Mouse (Mus musculus): ENCODE results near the gene Fem1b.
"Not testable (repeated sequence)": the region's sequence is repeated elsewhere in the genome, so short reads cannot be mapped to it uniquely, and the experiment has no call there.

The Fem1b gene

DNA sequence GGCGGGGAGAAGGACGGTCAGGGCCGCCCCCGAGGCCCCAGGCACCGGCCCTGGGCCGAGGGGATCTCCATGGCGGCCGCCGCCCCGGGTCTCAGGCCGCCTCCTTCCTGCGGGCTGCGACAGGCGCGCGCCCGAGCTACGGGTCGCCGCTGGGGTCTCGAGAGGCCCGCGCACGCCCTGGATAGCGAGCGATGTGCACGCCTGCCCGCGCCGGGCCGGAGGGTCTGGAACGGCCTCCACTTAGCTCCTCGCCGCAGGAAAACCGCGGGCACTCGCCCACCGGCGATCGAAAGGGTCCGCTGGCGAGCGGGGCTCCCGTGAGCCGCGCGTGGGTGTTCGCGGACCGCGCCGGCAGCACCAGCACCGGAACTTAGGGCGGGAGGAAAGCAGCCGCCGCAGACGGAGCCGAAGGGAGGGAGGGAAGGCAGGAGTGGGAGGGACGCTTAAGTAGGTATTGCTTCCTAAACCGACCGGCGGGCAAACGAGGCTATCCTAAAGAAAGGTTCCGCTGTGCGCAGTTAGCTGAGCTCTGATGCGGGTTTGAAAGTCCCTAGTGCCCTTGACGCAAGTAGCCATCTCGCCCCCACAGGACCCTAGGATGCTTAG, at the start of gene Fem1b:
TSS of gene Fem1b (minus strand) at position 419 of the 606 bp plus-strand sequence.
- DNase-seq = peak; percentile 90

DNA sequence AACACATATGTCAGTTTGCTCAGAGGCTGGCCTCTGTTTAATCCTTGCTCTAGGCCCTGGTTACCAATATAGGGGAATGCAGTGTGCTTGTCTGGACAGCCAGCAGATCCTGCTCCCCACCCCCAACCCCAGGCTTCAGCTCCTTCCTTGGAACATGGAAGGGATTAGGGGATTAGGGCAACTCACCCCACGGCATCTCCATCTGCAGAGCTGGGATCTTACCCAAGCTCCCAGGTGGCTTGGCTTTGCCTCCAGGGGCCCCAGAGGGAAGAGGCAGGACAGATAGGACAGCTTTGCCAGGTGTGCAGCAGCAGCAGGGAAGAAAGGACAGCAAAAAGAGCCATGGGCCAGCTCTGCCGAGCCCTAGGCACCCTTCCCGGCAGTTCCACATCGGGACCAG, 49.1 kb upstream of the Fem1b start:
- DNase-seq = no peak

- DNase-seq = not testable (repeated sequence)
Observed at GRCm38 (mm10) chr9:62860102-62860501, 48.4 kb upstream of the Fem1b start.

DNA sequence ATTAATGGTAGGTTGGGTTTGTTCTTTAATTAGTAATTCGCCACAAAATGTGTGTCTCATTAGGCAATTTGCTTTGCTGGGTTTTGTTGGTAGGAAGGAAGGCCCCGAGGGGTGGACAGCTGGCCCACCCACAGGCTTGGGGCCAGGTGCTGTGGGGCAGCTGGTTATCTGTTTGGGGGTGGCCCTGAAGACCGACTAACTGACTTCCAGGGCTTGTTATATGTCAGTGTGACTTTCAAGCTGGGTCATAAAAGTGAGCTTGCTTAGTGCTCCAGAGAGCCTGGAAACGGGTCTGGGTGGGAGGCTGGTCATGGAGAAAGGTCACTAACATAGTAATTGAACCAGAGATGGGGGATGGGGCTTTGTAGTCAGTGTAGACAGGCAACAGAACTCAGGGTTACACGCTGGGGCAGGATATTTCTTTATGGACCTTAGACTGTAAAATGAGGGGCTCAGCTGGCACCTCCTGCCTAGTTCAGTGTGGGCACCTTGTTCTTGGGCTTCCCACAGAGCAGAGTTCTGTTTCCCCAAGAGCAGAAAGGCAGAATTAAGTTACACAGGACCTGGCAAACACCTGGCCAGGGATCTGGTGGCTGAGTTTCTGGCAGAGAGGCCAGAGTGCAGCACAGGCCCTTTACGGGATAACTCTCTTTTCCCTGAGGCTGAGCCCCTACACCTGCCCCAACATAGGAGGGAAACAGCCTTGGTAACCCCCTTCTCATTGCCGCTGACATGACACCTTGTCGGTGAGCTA, 46.7 kb upstream of the Fem1b start:
- no peak for DNase-seq

GRCm38 (mm10) chr9:62857719-62858261, 46.1 kb upstream of the Fem1b start, which contains the start of gene Calml4:
Gene Calml4, plus strand, starts transcription at chr9:62858080.
- peak; percentile 83 for DNase-seq

DNA sequence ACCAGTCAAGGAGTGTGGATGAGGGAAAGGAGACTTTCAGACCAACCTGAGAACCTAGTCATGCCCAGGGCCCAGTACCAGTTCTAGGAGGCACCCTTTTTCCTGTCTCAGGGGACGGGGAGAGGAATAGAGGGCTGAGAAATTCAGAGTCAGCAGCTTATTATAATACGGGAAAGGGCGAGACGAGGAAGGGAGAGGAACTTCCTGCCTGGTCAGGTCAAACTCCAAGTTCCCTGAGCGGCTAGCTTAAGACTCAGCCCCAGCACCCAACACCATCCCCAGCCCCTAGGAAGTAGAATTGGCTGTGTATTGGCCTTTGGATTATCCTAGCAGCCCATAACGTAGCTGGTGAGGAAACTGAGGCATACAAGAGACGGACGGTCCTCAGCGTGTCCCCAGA, 45.5 kb upstream of the Fem1b start:
- DNase-seq = peak; percentile 26

GRCm38 (mm10) chr9:62854483-62854882, 42.7 kb upstream of the Fem1b start:
- no peak for DNase-seq

GRCm38 (mm10) chr9:62851571-62851970, 39.8 kb upstream of the Fem1b start:
- no peak for DNase-seq

GRCm38 (mm10) chr9:62848641-62849040, 36.9 kb upstream of the Fem1b start:
- no peak for DNase-seq

DNA sequence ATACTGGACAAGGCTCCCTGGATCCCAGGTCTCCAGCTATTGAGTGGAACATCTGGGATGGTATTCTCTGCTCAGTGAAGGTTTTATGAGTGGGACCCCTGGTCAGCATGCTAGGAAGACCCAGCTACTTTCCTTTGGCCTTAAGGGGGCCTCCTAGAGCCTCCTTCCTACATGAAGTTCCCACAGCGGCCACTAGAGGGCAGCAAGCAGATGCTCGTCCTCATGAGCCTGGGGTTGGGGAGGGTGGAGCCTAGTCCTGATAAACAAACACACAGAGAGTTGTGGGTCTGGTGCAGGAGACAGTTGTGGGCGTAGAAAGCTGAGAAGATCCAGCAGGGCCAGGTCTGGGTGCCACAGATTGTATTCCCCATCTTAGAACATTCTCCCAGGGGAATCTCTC, 36.0 kb upstream of the Fem1b start:
- peak; percentile 94 for DNase-seq

- DNase-seq = no peak
Observed at GRCm38 (mm10) chr9:62844461-62844860, 32.7 kb upstream of the Fem1b start.

DNA sequence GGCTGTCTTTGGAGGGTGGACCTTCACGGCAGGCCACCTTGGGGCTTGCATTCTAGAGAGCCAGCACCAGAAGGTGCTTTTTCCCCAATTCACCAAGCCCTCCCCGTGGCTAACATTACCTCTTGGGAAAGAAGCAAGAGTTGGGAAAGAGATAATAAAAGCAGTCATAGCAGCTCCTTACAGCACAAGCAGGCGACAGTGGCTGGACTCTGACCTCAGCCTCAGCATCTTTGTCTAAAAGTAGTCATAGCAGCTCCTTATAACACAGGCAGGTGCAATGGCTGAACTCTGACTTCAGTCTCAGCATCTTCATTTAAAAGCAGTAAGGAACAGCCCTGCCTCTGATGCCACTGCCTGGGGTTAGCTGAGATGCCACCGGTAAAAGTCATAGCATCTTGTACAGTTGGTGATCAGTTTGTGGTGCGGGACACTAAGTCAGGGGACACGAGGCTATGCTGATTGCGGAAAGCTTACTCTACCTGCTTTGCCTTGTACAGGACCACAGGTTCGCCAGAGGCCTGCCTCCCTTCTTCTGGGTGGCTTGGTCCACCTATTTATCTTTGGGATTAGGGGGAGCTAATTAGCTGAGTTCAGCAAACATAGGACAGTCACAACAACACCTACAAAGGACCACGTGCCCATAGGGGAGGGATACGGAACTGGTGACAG, 31.8 kb upstream of the Fem1b start:
- DNase-seq = no peak

DNA sequence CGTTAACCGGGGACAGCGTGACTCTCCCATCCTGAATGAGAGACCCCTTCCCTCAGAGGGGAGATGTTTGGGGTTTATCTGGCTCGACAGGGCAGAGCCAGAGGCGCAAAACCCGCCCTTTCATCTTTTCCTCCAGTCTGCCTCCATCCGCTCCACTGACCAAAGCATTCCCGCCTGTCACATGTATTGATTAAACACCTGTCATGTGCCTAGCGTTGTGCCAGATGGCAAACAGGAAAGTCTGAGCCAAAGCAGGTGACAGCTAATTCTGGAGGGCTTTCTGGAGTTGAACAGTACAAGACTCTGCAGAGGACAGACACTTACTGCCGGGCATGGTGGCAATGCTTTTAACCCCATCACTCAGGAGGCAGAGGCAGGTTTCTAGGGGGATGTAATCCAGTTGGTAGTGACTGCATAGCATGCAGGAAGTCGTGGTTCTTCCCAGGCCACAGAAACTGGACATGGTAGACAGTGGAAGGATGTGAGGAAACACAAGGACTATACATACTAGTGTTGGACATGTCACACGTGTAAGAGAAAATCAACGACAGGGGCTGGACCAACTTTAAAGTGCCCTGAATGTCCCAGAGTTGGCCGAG, 27.5 kb upstream of the Fem1b start:
- no peak for DNase-seq

- peak; percentile 74 for DNase-seq
Observed at GRCm38 (mm10) chr9:62838506-62839171, 26.9 kb upstream of the Fem1b start, which contains the start of gene Cln6. Gene Cln6, plus strand, starts transcription at chr9:62838785.

DNA sequence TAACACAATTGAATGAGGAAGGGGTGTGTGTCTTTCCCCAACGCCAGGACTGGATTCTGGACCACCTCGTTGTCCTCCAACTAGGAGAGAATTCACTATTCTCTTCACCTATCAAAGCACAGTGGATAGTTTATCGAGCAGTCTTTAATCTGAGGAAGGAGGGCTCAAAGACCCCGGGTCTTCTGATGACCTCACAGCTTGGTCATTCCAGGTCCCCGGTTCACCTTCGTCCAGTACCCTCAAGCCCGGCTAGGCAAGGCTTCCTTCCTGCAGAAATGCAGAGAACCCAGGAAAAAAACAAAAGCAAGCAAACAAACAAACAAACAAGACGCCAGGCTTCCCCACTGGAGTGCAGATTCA, 26.4 kb upstream of the Fem1b start:
- no peak for DNase-seq

DNA sequence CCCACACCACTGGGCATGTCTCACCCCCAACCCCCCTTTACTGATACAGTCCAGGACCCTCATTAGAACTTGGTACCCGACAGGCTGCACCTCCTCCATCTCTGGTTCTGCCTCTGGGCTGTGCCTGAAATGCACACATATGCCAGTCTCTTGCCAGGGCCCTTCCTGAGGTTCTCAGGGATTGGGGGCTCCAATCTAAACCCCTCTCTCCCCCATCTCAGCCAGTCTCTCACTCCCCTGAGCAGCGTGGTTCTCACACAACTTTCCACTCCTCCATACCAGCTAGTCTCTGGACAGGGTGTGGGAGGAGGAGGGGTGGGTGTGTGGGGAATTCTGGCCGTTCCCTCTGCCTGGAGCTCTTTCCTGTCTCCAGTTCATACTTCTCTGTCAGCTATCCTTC, 25.9 kb upstream of the Fem1b start:
- DNase-seq = no peak

- no peak for DNase-seq
Observed at GRCm38 (mm10) chr9:62835705-62836446, 24.1 kb upstream of the Fem1b start.

DNA sequence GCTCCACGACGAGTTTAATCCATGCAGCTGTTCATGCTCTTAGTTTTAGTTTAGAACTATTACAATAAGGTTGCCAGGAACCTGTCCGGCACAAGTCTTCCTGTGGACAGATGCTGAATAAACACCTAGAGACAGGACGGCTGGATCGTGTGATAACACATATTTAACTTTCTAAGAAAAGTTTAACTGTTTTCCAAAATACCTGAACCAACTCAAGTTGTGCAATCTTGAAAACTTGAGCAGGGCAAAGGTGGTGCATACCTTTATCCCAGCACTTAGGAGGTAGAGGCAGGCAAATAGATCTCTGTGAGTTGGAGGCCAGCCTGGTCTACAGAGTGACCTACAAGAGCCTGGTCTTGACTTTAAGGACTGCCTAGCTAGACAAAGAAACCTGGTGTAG, 23.2 kb upstream of the Fem1b start:
- DNase-seq = no peak

GRCm38 (mm10) chr9:62829877-62830276, 18.1 kb upstream of the Fem1b start:
- no peak for DNase-seq

DNA sequence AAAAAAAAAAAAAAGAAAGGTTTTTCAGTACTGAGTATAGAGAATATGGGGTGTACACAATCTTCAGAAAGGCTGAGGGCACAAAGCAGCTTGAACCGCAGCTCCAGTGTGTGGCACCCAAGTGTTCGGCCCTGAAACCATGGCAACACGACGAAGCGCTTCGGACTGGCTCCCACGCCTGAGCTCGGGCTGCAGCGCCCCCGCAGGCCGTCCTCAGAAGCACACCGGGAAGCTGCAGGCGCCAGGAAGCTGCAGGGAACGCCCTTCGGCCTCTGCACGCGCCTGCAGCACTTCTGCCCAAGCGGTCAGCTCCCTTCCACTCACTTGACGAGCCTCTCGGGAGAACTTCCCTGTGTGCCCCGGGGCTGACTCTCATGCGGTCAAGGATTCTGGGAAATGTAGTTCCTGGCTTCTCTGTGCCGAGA, 16.9 kb upstream of the Fem1b start:
- peak; percentile 98 for DNase-seq

- DNase-seq = no peak
Observed at GRCm38 (mm10) chr9:62827939-62828652, 16.4 kb upstream of the Fem1b start.

Measured in lung, postnatal 14 days (tissue).